Mouse (Mus musculus) liver, embryonic 16.5 days (tissue): ENCODE measurements around the gene Hist1h1d. TPM values are rescaled to one million over a fixed set of nuclear protein-coding genes. Genes with fewer than 3 reads are reported as not detected.
"Not testable (repeated sequence)": the region's sequence is repeated elsewhere in the genome, so short reads cannot be mapped to it uniquely, and the experiment has no call there.

Experiments
- ATAC-seq: fragments of 200-750 bp; cut with Nextera tagmentation; 2 replicates; pipeline ENCODE4 v1.8.0; 2017; ENCODE audit warnings: low read depth, mild to moderate bottlenecking, moderate number of reproducible peaks, moderate library complexity
- H3K27ac ChIP-seq: fragments of 300-500 bp; sonication (generic); 2 replicates; pipeline ENCODE4 v1.5.1; 2014; ENCODE audit warnings: mild to moderate bottlenecking, low read length
- H3K27me3 ChIP-seq: fragments of 300-500 bp; sonication (generic); 2 replicates; pipeline ENCODE4 v1.6.1; 2014; ENCODE audit warnings: low read depth, low read length, mixed read lengths; ENCODE audit not compliant: control insufficient read depth, insufficient read depth
- H3K36me3 ChIP-seq: fragments of 300-500 bp; sonication (generic); 2 replicates; pipeline ENCODE4 v1.6.1; 2014; ENCODE audit warnings: mild to moderate bottlenecking; ENCODE audit not compliant: control insufficient read depth, insufficient read depth
- H3K4me1 ChIP-seq: fragments of 300-500 bp; sonication (generic); 2 replicates; pipeline ENCODE4 v1.6.1; 2014; ENCODE audit warnings: low read depth, low read length, mixed read lengths; ENCODE audit not compliant: control insufficient read depth
- H3K4me2 ChIP-seq: fragments of 300-500 bp; sonication (generic); 2 replicates; pipeline ENCODE4 v1.6.1; 2014; ENCODE audit warnings: low read depth, low read length, mixed read lengths
- H3K4me3 ChIP-seq: fragments of 300-500 bp; sonication (generic); 2 replicates; pipeline ENCODE4 v1.5.1; 2014; ENCODE audit warnings: low read depth, mild to moderate bottlenecking, low read length
- H3K9ac ChIP-seq: fragments of 300-500 bp; sonication (generic); 2 replicates; pipeline ENCODE4 v1.6.1; 2014; ENCODE audit warnings: low read depth, low read length
- H3K9me3 ChIP-seq: fragments of 300-500 bp; sonication (generic); replicated peaks from 2 replicates; pipeline ENCODE4 v1.6.1; 2016; ENCODE audit warnings: low read length; ENCODE audit not compliant: control insufficient read depth
- WGBS: fragments of 180-500 bp; shearing (Covaris S2); extraction: QIAGEN DNeasy Blood & Tissue Kit; methylation state at CpG from one replicate; pipeline ENCODE4 v1.1.7; 2014; ENCODE audit not compliant: insufficient replicate concordance; 5-methylcytosine and 5-hydroxymethylcytosine counted together
- polyA plus RNA-seq: library from polyadenylated mRNA; unstranded; fragments of >200 nt; fragmentation: Nextera tagmentation; extraction: Ambion mirVana; gene quantifications from 2 replicates; pipeline ENCODE4 v1.2.1, GENCODE M21; 2015

Hist1h1d gene
- polyA plus RNA-seq, 1 experiment from 2014 or later: 1.2 TPM

DNA sequence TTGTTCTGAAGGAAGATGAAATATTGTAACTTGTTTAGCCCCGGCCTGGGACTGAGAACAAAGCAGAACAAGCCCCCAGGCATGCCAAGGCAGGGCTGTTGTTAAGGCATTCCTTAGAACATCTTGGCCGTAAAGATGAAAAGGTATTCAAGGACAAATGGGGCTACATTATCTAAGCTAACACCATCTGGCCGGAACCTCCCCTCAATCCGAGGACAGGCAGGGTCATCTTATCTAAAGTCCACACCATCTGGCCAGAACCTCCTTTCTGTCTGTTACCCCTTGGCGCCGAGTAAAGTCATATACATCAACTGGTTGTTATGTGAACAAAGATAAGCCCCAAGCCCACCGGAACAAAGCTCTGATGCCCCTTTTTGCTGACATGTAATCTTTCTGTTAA lies 38.8 kb downstream of the Hist1h1d start:
- H3K4me2 ChIP-seq, H3K27me3 ChIP-seq, ATAC-seq, H3K27ac ChIP-seq, H3K36me3 ChIP-seq, H3K4me3 ChIP-seq, H3K9me3 ChIP-seq, H3K9ac ChIP-seq: not testable (repeated sequence)
- H3K4me1 ChIP-seq: peaks cover 34% of the 10 kb centered on the region
- WGBS: 59% methylated on average over 7 of the region's 7 CpGs

DNA sequence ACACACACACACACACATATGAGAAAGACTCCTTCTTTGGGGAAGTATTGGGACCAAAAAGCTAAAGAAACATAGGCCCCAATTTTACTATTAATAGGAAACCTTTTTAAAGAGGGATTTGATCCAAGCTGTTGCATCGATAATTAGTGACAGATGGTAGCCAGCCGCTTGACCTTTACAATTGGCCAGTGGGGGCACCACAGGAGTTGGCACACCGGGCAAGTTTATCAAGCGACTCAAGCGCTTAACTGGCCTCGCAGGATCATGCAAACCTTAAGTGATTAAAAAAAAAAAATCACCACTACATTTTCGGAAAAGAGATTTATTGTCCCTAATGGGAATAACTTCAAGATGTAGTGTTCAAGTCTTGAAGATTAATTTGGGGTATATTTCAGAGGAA lies 39.6 kb downstream of the Hist1h1d start:
- Histone ChIP-seq H3K9ac (no peak overlapping the region), H3K4me3 (no peak overlapping the region), H3K9me3 (no peaks in the 10 kb centered on the region), H3K27me3 (no peaks in the 10 kb centered on the region), H3K4me2 (no peak overlapping the region), H3K27ac (no peak overlapping the region), H3K36me3 (no peaks in the 10 kb centered on the region), H3K4me1 (peaks cover 37% of the 10 kb centered on the region)
- 73% methylated on average over 7 of the region's 7 CpGs for WGBS
- no peak for ATAC-seq

GRCm38 (mm10) chr13:23593051-23593770 lies 40.1 kb downstream of the Hist1h1d start:
- ATAC-seq: peak; percentile 39; the same call in 1 of the 2 replicates
- Histone ChIP-seq H3K4me3 (no peak overlapping the region), H3K36me3 (no peaks in the 10 kb centered on the region), H3K27ac (peak overlapping the region; percentile 77), H3K9ac (peak overlapping the region; percentile 44), H3K4me2 (peak overlapping the region; percentile 28; the same call in 1 of the 2 replicates), H3K27me3 (no peaks in the 10 kb centered on the region), H3K9me3 (no peaks in the 10 kb centered on the region), H3K4me1 (peaks cover 40% of the 10 kb centered on the region)
- WGBS: 13% methylated on average over 5 of the region's 5 CpGs

- WGBS: 20% methylated on average over 2 of the region's 2 CpGs
These were observed 42.1 kb downstream of the Hist1h1d start for GRCm38 (mm10) chr13:23595185-23595584.

DNA sequence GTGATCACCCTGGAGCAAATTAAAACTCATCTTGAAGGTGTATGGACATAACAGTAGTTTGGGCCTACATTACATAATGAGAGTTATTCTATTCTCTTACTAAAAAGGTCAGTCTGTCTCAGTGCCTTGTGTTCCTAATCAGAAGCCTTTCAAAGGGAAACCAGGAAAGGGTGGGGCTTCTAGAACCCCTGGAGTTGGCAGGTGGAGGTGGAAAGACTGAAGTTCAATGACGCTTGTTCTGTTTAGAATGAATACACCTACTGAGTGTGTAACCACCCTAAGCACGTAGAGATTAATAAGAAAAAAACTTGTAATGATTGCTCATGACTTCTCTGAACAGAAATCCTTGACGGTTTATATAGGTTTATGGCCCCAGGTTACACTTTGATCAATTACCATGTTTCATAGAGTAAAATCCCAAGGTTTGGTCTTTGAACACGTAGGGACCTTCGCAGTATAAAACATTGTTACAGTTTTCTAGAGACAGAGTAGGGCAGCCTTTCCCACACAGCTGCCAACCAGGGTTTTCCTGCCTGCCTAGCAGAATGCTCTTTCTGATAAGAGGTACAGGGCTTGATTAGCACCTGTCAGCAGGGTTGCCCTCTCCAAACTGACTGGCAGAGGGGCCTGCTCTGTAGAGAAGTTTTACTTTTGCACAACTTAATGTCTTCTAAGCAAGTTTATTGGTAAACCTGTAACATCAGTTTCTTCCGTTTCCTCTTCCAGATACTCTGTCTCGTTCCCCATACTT lies 42.7 kb downstream of the Hist1h1d start:
- WGBS: 27% methylated on average over 7 of the region's 7 CpGs
- Histone ChIP-seq H3K27me3 (no peaks in the 10 kb centered on the region), H3K36me3 (no peaks in the 10 kb centered on the region), H3K27ac (peak overlapping the region; percentile 93), H3K9ac (peak overlapping the region; percentile 54), H3K4me1 (peaks cover 40% of the 10 kb centered on the region), H3K4me2 (peak overlapping the region; percentile 46), H3K9me3 (no peaks in the 10 kb centered on the region), H3K4me3 (peak overlapping the region; percentile 9; the same call in 1 of the 2 replicates)
- peak; percentile 95 for ATAC-seq

More at GRCm38 (mm10) chr13:23595185-23595584, 42.1 kb downstream of the Hist1h1d start:
- 0 out of 2 replicates have a peak overlapping the region, but pooled peaks have one; percentile 5 for H3K4me3 ChIP-seq
- ATAC-seq: peak; percentile 45
- H3K4me1 ChIP-seq: peaks cover 40% of the 10 kb centered on the region
- no peaks in the 10 kb centered on the region for H3K9me3 ChIP-seq
- H3K27me3 ChIP-seq: no peaks in the 10 kb centered on the region
- H3K27ac ChIP-seq: peak overlapping the region; percentile 93
- H3K4me2 ChIP-seq: peak overlapping the region; percentile 46
- H3K9ac ChIP-seq: peak overlapping the region; percentile 54
- H3K36me3 ChIP-seq: no peaks in the 10 kb centered on the region

- ATAC-seq: no peak
- Histone ChIP-seq H3K9ac (peak overlapping the region; percentile 30; the same call in 1 of the 2 replicates), H3K9me3 (no peaks in the 10 kb centered on the region), H3K27me3 (no peaks in the 10 kb centered on the region), H3K4me2 (0 out of 2 replicates have a peak overlapping the region, but pooled peaks have one; percentile 14), H3K36me3 (no peaks in the 10 kb centered on the region), H3K4me1 (peaks cover 38% of the 10 kb centered on the region), H3K27ac (peak overlapping the region; percentile 51), H3K4me3 (no peak overlapping the region)
- WGBS: 5% methylated on average over 9 of the region's 9 CpGs
These were observed 44.9 kb downstream of the Hist1h1d start for GRCm38 (mm10) chr13:23597957-23598356.

DNA sequence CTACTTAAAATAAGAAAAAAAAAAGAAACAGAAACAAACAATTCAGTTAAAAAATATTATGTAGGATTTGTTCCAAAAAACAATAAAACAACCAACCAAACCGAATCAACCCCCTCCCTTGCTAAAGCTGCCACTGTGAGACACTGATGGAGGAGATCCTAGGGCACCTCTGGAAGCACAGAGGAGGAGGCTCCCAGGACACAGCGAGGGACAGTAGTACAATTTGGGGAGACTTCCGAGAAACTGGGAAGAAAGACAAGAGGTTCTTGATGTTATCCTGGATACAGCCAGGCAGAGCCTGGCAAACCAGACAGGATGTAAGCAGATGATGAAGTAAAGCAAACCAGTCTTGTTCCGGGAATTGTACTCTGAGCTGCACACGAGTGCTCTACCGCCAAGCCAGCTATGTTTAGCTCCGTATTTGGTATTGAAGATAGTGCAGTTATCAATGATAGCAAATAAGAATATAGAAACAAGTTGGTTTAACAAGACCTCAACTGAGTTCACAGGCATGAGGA lies 50.2 kb downstream of the Hist1h1d start:
- Histone ChIP-seq H3K9ac (peak overlapping the region; percentile 33; the same call in 1 of the 2 replicates), H3K27ac (no peak overlapping the region), H3K4me3 (no peak overlapping the region), H3K4me2 (no peak overlapping the region), H3K27me3 (no peaks in the 10 kb centered on the region), H3K4me1 (peaks cover 4% of the 10 kb centered on the region), H3K36me3 (no peaks in the 10 kb centered on the region), H3K9me3 (no peaks in the 10 kb centered on the region)
- ATAC-seq: no peak
- 40% methylated on average over 7 of the region's 7 CpGs for WGBS

- no peak for ATAC-seq
These were observed 51.4 kb downstream of the Hist1h1d start for GRCm38 (mm10) chr13:23604452-23604851.

More at GRCm38 (mm10) chr13:23604452-23604851, 51.4 kb downstream of the Hist1h1d start:
- Histone ChIP-seq H3K36me3 (no peaks in the 10 kb centered on the region), H3K27me3 (no peaks in the 10 kb centered on the region), H3K27ac (no peak overlapping the region), H3K4me1 (peaks cover 16% of the 10 kb centered on the region), H3K9me3 (no peaks in the 10 kb centered on the region), H3K4me2 (no peak overlapping the region), H3K4me3 (no peak overlapping the region), H3K9ac (no peak overlapping the region)
- WGBS: 80% methylated on average over 3 of the region's 3 CpGs
